Mouse (Mus musculus): ENCODE results near the gene Aptx. TPM values are rescaled to one million over a fixed set of nuclear protein-coding genes. Genes with fewer than 3 reads are reported as not detected.
A peak's percentile ranks its signal among the peaks of the same experiment; 100 is the strongest.

The Aptx gene
- total and polyA plus RNA-seq, 2 experiments from 2014 or later = 17.3 to 31.3 TPM

DNA sequence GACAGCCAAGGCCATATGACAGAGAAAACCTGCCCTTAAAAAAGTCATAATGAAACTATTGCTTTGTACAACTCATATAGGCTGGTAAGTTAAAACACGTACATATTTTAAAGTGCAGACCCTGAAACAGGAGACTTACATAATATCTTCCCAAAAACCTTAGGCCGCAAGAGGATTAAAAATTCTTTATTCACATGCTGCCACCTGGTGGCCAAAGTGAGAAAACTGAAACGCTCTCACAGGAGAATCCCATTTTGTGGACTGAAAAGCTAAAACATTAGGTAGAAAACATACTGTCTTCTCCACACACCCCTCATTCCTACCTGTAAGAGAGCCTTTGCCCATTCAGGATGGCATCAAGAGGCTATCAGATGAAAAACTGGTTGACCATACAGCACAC, 21.1 kb downstream of the Aptx start:
- Histone ChIP-seq H3K9me3 (ENCODE audit: low read length) (no peaks in the 10 kb centered on the region), H3K4me3 (ENCODE audit: low read depth, low read length) (no peak overlapping the region), H3K27me3 (ENCODE audit: insufficient read depth, low read length) (no peaks in the 10 kb centered on the region), H3K4me2 (ENCODE audit: low read depth, low read length, poor library complexity, severe bottlenecking) (no peak overlapping the region), H3K27ac (ENCODE audit: low read depth, low read length) (no peak overlapping the region), H3K9ac (replicated peaks; ENCODE audit: low read length, poor library complexity, severe bottlenecking) (no peak overlapping the region), H3K4me1 (ENCODE audit: insufficient read depth, low read length) (no peaks in the 10 kb centered on the region), H3K36me3 (ENCODE audit: insufficient read depth, low read length) (peaks cover 8% of the 10 kb centered on the region; the same call in 1 of the 2 replicates)
- DNase-seq (ENCODE audit: low spot score) (peak; percentile 79), ATAC-seq (ENCODE audit: low FRiP score) (no peak; the same call in 1 of the 2 replicates)
- TF ChIP-seq CTCF (IDR thresholded peaks at IDR 0.05) = peak; percentile 83
- WGBS = 18% methylated on average over 3 of the region's 3 CpGs

DNA sequence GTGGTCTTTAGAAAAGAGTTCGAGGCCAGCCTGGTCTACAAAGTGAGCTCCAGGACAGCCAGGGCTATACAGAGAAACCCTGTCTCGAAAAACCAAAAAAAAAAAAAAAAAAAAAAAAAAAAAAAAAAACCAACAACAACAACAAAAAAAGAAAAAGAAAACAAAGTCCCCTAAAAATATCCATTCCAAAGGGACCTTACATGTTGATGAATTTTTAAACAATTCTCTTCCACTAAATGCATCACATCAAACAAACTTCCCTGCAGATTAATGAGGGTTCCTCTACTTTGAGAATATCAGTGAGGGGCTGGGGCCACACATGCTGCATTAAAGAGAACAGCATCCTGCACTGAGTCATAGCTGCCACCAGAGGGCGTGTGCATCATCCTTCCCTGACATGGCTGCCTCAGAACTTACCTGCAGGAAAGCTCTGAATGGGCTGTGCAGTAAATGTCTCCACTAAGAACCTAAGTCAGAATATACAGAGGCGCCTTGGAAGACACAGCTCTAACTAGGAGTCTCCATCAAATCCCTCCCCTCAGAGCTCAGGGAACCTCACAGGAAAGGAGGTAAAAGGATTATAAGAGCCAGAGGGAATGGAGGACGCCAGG, 22.6 kb downstream of the Aptx start:
- H3K4me1 ChIP-seq (ENCODE audit: insufficient read depth, low read length) = peaks cover 4% of the 10 kb centered on the region; the same call in 1 of the 2 replicates
- H3K9ac ChIP-seq (replicated peaks; ENCODE audit: low read length, poor library complexity, severe bottlenecking) = no peak overlapping the region
- no peak overlapping the region for H3K27ac ChIP-seq (ENCODE audit: low read depth, low read length)
- DNase-seq (ENCODE audit: low spot score) (peak; percentile 52), ATAC-seq (ENCODE audit: low FRiP score) (no peak)
- no peaks in the 10 kb centered on the region for H3K9me3 ChIP-seq (ENCODE audit: low read length)
- no peak overlapping the region for H3K4me2 ChIP-seq (ENCODE audit: low read depth, low read length, poor library complexity, severe bottlenecking)
- H3K27me3 ChIP-seq (ENCODE audit: insufficient read depth, low read length) = no peaks in the 10 kb centered on the region
- WGBS = 51% methylated on average over 5 of the region's 5 CpGs
- peak; percentile 83 for TF ChIP-seq CTCF (IDR thresholded peaks at IDR 0.05)
- H3K4me3 ChIP-seq (ENCODE audit: low read depth, low read length) = no peak overlapping the region
- H3K36me3 ChIP-seq (ENCODE audit: insufficient read depth, low read length) = no peaks in the 10 kb centered on the region

GRCm38 (mm10) chr4:40677132-40677531, 25.9 kb downstream of the Aptx start:
- ATAC-seq (ENCODE audit: low FRiP score) (peak; percentile 49), DNase-seq (ENCODE audit: low spot score) (peak; percentile 62)
- peak; percentile 75 for TF ChIP-seq CTCF (IDR thresholded peaks at IDR 0.05)
- no peaks in the 10 kb centered on the region for H3K9me3 ChIP-seq (ENCODE audit: low read length)
- H3K27me3 ChIP-seq (ENCODE audit: insufficient read depth, low read length) = no peaks in the 10 kb centered on the region
- 0 out of 2 replicates have a peak overlapping the region, but pooled peaks have one; percentile 26 for H3K27ac ChIP-seq (ENCODE audit: low read depth, low read length)
- H3K36me3 ChIP-seq (ENCODE audit: insufficient read depth, low read length) = no peaks in the 10 kb centered on the region
- no peak overlapping the region for H3K9ac ChIP-seq (replicated peaks; ENCODE audit: low read length, poor library complexity, severe bottlenecking)
- peak overlapping the region; percentile 30; the same call in 1 of the 2 replicates for H3K4me2 ChIP-seq (ENCODE audit: low read depth, low read length, poor library complexity, severe bottlenecking)
- H3K4me3 ChIP-seq (ENCODE audit: low read depth, low read length) = no peak overlapping the region
- 42% methylated on average over 5 of the region's 5 CpGs for WGBS
- H3K4me1 ChIP-seq (ENCODE audit: insufficient read depth, low read length) = peaks cover 4% of the 10 kb centered on the region; the same call in 1 of the 2 replicates

GRCm38 (mm10) chr4:40676338-40676737, 26.7 kb downstream of the Aptx start:
- Histone ChIP-seq H3K36me3 (ENCODE audit: insufficient read depth, low read length) (no peaks in the 10 kb centered on the region), H3K27ac (ENCODE audit: low read depth, low read length) (no peak overlapping the region), H3K4me1 (ENCODE audit: insufficient read depth, low read length) (peaks cover 4% of the 10 kb centered on the region; the same call in 1 of the 2 replicates), H3K9ac (replicated peaks; ENCODE audit: low read length, poor library complexity, severe bottlenecking) (0 out of 2 replicates have a peak overlapping the region, but pooled peaks have one; percentile 13), H3K4me2 (ENCODE audit: low read depth, low read length, poor library complexity, severe bottlenecking) (peak overlapping the region; percentile 30; the same call in 1 of the 2 replicates), H3K4me3 (ENCODE audit: low read depth, low read length) (no peak overlapping the region), H3K27me3 (ENCODE audit: insufficient read depth, low read length) (no peaks in the 10 kb centered on the region), H3K9me3 (ENCODE audit: low read length) (no peaks in the 10 kb centered on the region)
- WGBS = 19% methylated on average over 14 of the region's 14 CpGs
- no peak for ATAC-seq (ENCODE audit: low FRiP score)
- TF ChIP-seq CTCF (IDR thresholded peaks at IDR 0.05) = no peak
- DNase-seq (ENCODE audit: low spot score) = no peak

DNA sequence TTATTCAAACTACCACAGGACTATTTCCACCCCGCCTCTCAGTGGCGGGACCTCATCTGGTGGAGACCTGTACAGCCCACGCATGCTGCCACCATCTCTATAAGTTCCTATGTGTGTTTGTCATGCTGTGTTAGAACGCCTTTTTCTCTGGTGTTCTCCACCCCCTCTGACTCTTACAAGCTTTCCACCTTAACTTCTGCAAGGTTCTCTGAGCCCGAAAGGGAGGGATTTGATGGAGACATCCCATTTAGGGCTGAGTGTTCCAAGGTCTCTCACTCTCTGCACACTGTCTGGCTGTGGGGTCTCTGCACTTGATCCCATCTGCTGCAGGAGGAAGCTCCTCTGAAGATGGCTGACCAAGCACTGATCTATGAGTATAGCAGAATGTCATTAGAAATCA, 29.5 kb downstream of the Aptx start:
- Histone ChIP-seq H3K27ac (ENCODE audit: low read depth, low read length) (no peak overlapping the region), H3K9me3 (ENCODE audit: low read length) (no peaks in the 10 kb centered on the region), H3K27me3 (ENCODE audit: insufficient read depth, low read length) (no peaks in the 10 kb centered on the region), H3K9ac (replicated peaks; ENCODE audit: low read length, poor library complexity, severe bottlenecking) (no peak overlapping the region), H3K4me2 (ENCODE audit: low read depth, low read length, poor library complexity, severe bottlenecking) (no peak overlapping the region), H3K36me3 (ENCODE audit: insufficient read depth, low read length) (no peaks in the 10 kb centered on the region), H3K4me3 (ENCODE audit: low read depth, low read length) (no peak overlapping the region), H3K4me1 (ENCODE audit: insufficient read depth, low read length) (peaks cover 4% of the 10 kb centered on the region; the same call in 1 of the 2 replicates)
- WGBS = 97% methylated on average over 5 of the region's 5 CpGs
- no peak for DNase-seq (ENCODE audit: low spot score)
- TF ChIP-seq CTCF (IDR thresholded peaks at IDR 0.05) = no peak
- no peak for ATAC-seq (ENCODE audit: low FRiP score)

- no peak for ATAC-seq (ENCODE audit: low FRiP score)
- H3K4me1 ChIP-seq (ENCODE audit: insufficient read depth, low read length) = no peaks in the 10 kb centered on the region
- H3K9ac ChIP-seq (replicated peaks; ENCODE audit: low read length, poor library complexity, severe bottlenecking) = no peak overlapping the region
- H3K9me3 ChIP-seq (ENCODE audit: low read length) = no peaks in the 10 kb centered on the region
- no peak overlapping the region for H3K27ac ChIP-seq (ENCODE audit: low read depth, low read length)
- no peaks in the 10 kb centered on the region for H3K27me3 ChIP-seq (ENCODE audit: insufficient read depth, low read length)
- WGBS = 85% methylated on average over 9 of the region's 9 CpGs
- H3K4me3 ChIP-seq (ENCODE audit: low read depth, low read length) = no peak overlapping the region
- no peak for DNase-seq (ENCODE audit: low spot score)
- no peak overlapping the region for H3K4me2 ChIP-seq (ENCODE audit: low read depth, low read length, poor library complexity, severe bottlenecking)
- no peak for TF ChIP-seq CTCF (IDR thresholded peaks at IDR 0.05)
- H3K36me3 ChIP-seq (ENCODE audit: insufficient read depth, low read length) = no peaks in the 10 kb centered on the region
Measured at GRCm38 (mm10) chr4:40666237-40667012, 36.6 kb downstream of the Aptx start.

All from midbrain, postnatal 0 days (tissue).